Mouse (Mus musculus): ENCODE results near the gene Lsm11. TPM values are rescaled to one million over a fixed set of nuclear protein-coding genes. Genes with fewer than 3 reads are reported as not detected.

Lsm11 gene
- total RNA-seq, 2 experiments from 2014 or later = 2.3 TPM

GRCm38 (mm10) chr11:45884029-45884428, 60.7 kb downstream of the Lsm11 start:
- DNase-seq (ENCODE audit: low spot score) = peak; percentile 54

GRCm38 (mm10) chr11:45883270-45883931, 61.3 kb downstream of the Lsm11 start:
- peak; percentile 20 for DNase-seq (ENCODE audit: low spot score)

- DNase-seq (ENCODE audit: low spot score) = no peak
These were observed 63.1 kb downstream of the Lsm11 start for GRCm38 (mm10) chr11:45881683-45882068.

GRCm38 (mm10) chr11:45881026-45881682, 63.6 kb downstream of the Lsm11 start:
- DNase-seq (ENCODE audit: low spot score) = peak; percentile 72

GRCm38 (mm10) chr11:45879366-45879765, 65.4 kb downstream of the Lsm11 start:
- DNase-seq (ENCODE audit: low spot score) = peak; percentile 61

Other genes starting within 250 kb of the Lsm11 start
- gene Clint1, start 92.9 kb downstream of the Lsm11 start, total RNA-seq (2021) = 10 to 100 TPM; 42.4 to 45.3 TPM
- 1 to 10 TPM; 3.7 to 3.9 TPM for gene Thg1l, start 10.6 kb upstream of the Lsm11 start, total RNA-seq (2021)
- gene Sox30, start 35.4 kb upstream of the Lsm11 start, total RNA-seq (2021) = not detected
- under 1 TPM; 0.48 to 0.50 TPM for gene Gm12166, start 107.4 kb upstream of the Lsm11 start, total RNA-seq (2021)
- gene Adam19, start 111.1 kb upstream of the Lsm11 start, total RNA-seq (2021) = 1 to 10 TPM; 1.9 to 4.1 TPM
- gene Nipal4, start 221.6 kb upstream of the Lsm11 start, total RNA-seq (2021) = not detected

Data from gastrocnemius, adult 18-20 months (tissue).